Mouse (Mus musculus) kidney, adult 18-20 months (tissue): ENCODE measurements around the gene Ncoa3.

ENCODE experiments used
- DNase-seq: peaks from one replicate; pipeline ENCODE4 v3.0.0; 2021

The Ncoa3 gene

DNA sequence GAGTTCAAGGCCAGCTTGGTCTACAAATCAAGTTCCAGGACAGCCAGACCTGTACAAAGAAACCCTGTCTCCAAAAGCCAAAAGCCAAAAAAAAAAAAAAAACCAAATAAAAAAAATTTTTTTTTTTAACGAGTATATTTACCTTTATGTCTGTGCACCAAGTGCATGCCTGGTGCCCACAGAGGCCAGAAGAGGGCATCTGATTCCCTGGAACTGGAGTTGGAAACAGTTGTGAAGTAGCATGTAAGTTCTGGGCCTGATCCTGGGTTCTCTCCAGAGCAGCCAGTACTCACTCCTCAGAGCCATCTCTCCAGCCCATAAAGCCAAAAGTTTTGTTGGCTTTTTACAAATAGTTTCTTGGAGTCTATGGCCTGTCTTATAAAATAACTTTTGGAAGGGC, 10.6 kb downstream of the Ncoa3 start:
- no peak for DNase-seq

DNA sequence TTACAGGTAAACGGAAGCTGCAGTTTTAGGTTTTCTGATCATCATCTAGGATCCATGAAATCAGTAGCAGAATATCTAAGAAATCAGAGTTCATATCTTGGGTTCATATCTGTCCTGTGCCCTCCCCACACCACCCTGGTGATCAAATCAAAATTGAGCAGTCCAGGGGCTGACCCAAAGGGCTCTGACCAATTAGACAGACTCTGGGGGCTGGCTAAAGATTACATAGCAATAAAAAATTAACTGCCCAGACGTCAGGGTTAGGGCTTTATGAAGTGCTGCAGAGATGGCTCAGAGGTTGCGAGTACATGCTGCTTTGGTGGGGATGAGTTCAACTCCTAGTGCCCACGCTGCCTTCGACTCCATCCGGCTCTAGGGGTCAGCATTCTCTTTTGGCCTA, 14.6 kb downstream of the Ncoa3 start:
- no peak for DNase-seq

DNA sequence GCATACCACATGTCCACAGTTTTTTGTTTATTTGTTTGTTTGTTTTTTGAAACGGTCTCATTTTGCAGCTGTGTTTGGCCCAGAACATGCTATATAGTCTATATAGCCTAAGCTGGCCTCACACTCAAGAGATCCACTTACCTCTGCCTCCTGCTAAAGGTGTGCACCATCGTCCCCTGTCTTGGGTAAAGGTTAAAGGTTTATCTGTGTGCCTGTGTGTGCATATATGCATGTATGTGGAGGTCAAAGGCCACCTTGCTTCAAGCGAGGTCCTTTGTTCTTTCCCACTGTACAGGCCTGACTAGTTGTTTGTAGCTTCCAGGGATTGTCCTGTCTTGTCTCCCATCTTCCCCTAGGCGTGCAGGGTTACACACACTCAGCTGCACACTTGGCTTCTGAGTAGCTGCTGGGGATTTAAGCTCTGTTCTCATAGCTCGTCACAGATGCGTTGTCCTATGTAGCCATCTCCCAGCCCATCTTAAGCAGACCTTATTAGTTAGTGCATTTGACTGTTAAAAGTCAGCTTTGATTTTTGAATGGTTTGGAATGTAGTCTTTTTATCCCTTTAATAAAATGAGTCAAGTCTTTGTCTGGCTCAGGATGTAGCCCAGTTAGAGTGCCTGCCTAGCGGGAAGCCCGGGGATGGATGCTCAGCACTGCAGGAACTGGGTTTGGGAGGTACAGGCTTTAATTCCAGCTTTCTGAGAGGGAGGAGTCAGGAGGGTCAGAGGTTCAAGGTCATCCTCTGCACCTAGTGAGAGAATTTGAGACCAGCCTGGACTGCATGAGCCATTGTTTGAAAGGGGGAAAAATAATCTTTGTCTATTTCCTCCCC, 16.3 kb downstream of the Ncoa3 start:
- DNase-seq: no peak

DNA sequence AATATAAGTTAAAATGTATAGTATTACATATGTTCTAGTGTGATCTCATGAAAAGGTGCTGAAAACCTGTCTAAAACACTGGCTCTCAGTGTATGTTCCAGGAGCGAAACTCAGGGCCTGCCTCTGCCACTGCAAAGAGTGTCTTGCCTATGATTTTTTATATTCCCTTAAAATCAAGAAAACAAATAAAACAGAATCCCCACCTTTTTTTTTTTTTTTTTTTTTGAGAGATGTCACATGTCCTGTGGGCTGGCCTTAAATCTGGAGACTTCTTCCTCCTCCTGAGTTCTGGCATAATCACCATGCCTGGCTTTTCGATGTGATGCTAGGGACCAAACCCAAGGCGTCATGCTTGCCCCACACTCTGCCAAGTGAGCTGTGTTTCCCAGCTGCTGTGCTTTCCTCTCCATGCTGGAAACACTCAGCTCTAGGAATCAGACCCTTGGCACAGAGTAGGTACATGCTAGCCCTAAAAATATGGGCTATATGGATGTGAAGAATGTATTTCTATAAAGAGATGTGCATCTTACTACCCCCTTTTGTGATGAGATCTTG, 17.0 kb downstream of the Ncoa3 start:
- no peak for DNase-seq

DNA sequence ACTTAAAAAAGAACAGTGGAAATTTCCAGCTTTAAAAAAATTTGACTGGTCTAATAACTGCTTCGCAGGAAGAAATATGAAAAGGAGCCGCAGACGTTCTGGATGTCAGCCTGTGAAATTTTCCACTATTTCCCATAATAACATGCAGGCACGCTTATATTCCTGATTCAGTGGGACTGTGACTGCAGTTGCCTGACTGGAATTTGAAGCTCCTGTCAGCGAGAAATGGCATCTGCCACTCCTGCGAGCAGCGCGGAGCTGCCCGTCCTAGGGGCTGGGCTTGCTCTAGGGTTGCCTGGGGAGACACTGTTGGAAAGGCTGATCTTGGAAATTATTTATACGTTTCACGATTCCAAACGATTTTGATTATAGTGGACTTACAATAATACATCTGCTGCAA, 17.9 kb downstream of the Ncoa3 start:
- no peak for DNase-seq

DNA sequence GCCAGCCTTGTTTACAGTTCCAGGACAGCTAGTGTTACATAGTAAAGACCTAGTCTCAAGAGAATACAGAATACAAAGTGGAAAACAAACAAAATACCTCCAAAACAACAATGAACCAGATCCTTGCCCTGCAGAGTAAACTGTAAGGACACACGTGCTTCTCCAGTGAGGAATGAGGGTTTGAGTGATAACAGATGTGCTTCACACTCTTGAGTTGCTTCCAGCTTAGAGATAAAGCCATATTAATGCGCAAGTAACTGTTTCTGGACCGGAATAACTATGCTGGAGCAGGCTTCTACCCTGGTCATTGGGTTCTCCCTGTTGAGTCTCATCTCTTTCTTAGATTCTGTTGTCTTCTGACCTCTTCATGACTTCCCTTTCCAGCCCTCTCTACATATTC, 19.0 kb downstream of the Ncoa3 start:
- no peak for DNase-seq

DNA sequence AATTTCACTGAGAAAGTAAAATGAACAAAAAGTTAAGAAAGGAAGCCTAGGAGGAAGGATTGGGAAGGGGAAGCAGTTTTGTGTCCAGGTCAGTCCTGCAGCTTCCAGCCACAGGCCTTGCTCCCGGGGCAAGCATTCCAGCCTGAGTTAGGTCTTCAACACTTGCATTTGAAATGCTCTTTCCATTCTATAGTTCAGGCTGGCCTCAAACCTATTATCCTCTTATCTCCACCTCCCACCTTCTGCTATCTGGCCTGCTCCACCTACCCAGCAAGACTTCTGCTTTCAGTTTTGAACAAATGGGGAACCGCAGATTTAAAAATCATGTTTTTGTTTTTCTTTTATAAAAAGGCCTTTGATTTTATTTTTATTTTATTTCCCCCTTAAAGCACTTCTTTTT, 19.7 kb downstream of the Ncoa3 start:
- no peak for DNase-seq

DNA sequence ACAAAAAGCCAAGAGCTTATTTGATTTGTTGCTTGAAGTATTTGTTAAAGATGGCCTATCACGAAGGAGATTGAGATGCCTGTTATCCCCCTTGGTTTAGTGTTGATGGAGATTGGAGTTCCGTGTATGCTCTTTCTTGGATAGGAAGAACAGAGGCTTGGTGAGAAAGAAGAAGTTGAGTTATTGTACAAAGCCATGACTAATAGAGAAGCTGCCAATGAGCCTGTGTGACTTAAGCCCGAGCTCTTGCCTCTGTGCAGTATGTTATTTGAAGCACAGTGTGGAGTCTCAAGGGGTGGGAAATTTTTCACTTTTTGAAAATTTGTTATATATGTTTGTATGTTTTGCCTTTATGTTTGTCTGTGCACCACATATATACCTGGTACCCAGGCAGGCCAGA, 26.3 kb downstream of the Ncoa3 start:
- no peak for DNase-seq

DNA sequence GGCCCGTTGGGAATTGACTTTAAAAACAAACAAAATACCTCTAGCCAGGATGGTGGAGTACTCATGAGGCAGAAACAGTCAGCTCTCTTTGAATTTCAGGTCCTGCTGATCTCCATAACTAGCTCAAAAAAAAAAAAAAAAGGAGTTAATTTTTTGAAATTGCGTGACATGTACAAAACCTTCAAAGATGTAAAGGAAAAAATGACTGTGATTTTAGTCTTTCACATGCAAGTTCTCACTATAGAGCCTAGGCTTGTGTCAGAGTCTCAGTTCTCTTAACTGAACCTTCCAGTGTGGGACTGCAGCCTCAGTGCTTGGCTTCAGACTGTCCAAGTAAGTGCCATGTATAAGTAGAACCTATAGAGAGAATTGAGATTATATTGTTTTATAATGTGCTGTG, 27.6 kb downstream of the Ncoa3 start:
- no peak for DNase-seq

DNA sequence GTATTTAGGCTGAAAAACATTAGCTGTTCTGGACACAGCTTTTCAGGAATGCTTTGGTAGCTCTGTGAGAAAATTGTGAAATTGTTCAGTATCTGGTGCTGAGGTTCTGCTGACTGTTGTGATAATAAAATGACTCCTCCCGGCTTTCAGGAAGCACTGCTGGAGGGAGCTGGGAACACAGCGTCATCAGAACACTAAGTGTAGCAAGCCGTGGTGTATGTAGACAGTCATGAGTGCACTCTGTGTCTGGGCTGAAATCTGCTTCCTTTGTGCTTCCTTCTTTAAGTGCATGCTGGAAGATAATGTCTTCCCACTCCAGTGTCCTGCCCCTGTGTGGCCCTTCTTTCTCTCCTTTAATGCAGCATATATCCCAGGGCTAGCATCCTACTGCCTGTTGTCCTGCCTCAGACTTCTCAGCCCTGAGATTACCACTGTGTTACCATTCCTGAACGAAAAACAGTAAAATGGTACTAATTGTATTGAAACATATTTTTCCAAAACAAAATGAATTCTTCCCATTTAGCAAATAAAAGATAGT, 28.7 kb downstream of the Ncoa3 start:
- DNase-seq: no peak

DNA sequence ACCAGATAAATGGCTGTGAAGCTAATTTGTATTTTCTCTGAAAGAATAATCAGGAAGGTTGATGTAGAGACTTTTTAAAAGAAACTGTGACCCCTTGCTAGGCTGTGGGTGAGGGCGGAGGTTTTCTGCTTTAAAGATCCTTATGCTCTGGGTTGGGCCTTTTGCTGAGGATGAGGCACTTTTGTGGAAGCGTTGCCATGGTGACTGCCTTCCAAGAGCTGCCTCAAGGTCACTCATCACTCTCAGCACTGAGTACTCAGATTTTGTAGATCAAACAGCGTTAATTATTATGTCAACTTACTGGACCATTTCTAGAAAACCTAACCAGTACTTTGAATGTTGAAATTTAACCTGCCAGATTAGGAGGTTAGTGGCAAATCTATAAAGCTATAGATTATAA, 29.2 kb downstream of the Ncoa3 start:
- DNase-seq: peak; percentile 57

DNA sequence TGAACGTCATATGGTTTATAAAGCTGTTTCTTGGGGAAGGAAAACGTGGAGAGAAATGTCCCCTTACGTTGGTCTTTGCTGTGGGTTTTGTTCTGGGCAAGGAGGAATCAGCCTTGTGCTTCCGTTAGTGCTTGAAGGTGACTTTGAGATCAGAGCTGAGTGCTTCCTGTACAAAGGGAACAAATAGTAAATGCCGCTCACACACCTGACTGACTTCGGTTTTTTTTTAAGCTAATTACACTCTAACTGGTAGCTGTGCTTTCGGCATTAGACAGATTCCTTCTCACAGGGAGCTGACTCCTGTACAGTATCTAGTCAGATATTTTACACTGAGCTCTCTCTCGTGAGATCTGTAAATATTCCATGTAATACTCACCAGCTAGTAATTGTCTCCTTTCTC, 29.9 kb downstream of the Ncoa3 start:
- no peak for DNase-seq

DNA sequence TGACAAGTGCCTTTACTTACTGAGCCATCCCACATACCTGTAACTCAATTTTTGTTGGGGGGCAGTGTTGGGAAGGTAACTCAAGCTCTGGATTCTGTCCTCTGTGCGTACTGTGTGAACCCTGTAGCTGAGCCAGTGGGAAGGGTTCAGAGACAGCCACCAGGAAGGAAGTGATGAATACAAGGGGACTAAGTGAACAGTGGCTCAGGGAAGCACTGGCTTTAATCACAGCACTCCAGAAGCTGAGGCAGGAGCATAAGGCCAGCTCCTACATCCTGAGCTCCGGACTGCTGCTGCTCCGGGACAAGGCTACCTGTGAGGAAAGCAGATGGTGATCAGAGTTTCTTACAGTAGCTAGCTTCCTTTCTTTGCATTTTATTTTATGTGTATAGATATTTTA, 31.6 kb downstream of the Ncoa3 start:
- no peak for DNase-seq

DNA sequence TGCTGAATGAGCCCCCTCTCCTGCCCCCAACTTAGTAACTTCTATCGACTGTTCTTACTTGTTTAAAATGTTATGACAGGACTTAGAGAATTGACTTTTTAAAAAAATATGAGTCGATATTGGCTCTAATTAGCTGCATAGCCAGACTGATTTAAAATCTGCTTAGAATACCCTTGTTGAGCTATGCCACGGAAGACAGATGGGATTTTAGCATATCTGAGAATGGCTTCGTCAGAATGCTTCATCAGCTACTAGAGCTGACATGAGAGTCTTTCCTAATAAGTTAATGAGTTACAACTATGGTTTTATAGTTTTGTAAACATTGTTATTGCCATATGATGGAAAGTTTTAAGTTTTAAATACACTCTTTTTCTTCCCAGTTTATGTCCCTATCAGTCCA, 32.2 kb downstream of the Ncoa3 start:
- no peak for DNase-seq

DNA sequence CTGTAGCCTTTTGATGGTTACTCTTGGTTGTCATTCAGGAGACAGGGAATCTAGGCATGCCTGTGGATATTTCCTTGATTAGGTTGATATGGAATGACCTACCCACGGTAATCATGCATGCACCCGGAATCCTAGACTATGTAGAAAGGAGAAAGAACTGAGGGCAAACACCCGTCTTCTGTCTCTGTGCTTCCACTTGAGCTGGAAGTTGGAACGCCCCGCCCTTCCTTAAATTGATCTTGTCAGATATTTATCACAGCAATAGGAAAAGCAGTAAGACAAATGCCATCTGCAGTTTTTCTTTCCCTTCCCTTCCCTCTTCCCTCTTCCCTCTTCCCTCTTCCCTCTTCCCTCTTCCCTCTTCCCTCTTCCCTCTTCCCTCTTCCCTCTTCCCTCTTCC, 33.5 kb downstream of the Ncoa3 start:
- no peak for DNase-seq

DNA sequence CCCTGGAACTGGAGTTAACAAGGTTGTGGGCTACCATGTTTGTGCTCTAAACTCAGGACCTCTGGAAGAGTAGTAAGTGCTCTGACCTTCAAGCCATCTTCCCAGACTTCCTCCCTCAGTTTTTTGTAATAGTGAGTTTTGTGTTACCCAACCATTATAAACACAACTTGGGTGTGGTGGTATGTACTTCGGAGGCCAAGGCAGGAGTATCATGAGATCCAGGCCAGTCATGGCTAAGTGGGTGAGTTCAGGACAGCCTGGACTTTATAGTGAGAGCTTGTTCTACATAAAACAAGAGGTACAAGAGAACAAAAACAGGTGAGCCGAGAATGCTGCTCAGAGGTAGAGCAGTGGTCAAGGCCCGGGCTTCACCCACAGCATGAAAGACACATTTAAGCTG, 35.4 kb downstream of the Ncoa3 start:
- DNase-seq: no peak

DNA sequence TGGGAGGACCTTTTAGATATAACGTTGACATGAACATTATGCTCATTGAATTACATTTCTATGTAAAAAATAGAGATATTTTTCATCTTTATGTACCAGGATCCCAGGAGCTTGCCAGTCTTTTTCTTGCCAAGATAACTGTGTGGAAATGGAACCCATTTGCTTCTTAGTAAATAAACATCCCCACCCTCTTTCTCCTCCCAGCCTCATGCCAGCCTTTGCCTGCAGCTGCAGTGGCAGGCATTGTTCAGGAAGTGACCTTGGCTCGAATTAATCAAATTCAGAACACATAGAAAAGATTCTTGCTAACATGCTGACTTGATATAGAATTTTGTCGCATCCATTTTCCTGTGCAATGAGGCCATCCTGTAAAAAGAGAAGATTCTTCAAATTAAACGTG, 36.8 kb downstream of the Ncoa3 start:
- no peak for DNase-seq

DNA sequence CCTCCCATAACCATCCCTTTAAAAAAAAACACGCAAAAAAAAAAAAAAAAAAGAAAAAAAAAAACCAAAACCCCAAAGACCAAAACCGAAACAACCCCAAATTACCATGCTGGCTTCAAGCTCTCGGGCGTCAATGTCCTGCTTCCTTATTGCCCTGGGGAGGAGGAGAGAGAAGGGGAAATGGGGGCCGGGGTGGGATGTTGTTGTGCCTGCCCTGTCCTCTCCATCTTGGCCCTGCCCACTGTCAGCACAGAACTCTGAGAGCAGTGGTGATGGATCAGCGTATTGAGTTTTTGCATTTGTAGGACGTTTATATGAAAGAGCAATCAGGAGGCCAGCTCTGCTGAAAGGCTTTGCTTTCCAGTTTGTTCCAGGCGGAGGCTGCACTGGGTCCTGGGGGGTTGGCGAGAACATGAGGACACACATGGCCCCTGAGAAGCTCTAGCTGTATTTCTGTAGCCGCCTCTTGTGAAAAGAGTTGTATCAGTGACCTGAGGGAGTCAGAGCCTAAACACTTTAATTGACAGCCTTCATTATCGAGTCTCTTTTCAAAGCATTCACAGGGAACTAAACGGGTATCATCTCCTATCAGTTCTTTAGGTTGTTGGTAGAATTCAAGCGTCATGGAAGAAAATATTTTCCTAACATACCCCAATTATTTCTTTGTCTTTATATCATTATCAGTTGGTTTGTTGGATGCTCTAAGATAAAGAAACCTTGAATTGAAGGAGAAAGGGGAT, 38.0 kb downstream of the Ncoa3 start:
- peak; percentile 44 for DNase-seq

DNA sequence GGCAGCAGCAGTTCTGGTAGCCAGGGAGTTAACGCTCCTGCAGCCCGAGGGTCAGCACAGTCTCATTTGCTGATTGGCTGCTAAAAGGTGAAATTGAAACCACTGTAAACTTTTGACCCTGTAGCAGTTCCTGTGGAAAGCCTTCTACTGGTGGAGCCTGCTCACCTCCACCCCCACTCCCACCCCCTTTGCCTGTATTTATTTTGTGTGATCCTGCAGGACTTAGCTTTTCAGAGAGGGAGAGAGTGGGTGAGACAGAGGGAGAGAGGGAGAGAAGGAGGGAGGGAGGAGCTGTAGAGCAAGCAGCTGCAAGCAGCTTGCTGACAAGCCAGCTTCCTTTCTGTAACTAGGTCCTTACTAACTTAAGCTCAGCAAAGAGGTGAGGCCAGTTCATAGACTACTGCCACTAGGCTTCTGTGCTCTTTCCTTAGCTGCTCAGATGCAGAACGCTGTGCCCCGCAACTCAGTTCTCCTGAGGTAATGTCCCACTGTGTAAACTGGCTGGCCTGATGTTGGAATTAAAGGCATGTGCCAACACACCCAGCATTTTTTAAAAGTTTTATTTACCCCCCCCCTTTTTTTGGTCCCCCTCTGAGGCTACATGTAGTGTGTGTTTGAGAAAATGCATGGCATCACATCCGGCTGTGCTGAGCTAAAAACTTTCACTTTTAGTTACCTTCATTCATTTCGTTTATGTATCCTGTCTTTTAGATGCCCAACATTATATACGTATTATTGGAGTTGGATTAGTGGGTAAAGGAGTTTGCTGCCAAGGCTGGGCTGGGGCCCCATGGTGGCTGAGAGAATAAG, 38.9 kb downstream of the Ncoa3 start:
- DNase-seq: peak; percentile 65

DNA sequence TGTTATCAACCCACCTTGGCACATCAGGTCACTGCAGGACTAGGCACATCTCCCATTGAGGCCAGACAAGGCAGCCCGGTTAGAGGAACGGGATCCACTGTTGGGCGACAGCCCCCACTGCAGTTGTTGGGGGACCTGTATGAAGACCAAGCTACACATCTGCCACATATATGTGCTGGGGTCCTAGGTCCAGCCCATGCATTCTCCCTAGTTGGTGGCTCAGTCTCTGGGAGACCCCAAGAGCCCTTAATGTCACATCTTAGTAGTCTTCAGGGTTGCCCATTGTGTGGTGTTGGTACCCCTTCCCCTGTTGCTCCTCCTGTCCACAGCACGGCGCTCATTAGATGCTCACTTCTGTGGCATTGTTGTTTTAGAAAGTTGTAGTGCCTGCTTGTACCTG, 40.2 kb downstream of the Ncoa3 start:
- DNase-seq: no peak

DNA sequence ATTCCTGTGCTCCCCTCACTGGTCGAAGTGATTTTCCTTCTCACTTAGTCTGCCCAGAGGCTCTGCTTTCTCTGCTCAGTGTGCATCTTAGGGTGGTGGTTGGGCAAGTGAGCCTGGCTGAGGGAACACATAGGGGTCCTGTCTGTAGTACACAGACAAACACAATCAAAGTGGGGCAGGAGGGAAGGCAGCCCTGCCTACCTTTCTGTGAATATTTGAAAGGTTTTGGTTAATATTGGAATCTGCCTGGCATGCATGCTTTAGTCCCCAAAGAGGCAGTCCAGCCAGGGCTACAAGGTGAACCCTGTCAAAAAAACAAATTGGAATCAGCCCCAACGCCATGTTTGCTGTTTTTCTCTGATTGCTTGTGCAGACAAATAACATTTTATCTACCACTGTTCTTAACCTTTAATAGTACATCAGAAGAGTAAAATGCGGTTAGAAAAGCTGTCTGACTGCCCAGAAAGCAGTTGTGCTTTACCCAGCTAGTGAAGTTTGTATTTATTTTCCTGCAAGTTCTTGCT, 42.6 kb downstream of the Ncoa3 start:
- peak; percentile 59 for DNase-seq

DNA sequence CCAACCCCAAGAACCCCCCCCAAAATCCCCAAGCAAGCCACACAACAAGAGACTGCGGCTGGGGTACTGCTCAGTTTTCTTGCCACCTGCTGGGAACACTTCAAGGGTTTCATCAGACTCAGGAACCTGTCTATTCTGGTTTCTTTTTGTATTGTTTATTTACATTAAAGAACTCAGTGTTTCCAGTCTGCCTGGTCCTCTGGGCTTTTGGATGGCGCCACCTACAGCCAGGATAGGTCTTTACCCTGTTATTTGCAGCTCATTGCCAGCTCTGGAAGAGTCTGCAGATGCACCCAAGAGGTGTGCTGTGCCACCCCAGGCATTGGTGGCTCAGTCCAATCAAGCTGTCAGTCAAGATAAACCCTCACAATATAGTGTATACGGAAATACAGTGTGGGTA, 43.3 kb downstream of the Ncoa3 start:
- DNase-seq: peak; percentile 79

DNA sequence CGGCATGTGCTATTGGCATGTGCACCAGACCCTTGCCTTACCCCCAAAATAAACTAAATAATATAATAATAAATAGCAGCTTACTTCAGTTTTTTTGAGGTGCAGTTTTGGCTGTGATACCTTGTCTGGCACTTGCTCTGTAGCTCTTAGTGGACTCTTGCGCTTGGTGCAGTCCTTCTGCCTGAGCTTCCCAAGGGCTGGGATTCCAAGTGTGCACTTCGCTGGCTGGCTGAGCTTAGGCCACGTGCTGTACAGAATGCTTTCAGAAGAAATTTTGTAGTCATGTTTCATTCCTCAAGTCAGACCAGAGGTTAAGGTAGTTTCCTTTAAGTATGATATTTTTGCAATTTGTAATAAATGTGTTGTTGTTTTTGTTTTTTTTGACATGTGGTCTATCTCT, 47.2 kb downstream of the Ncoa3 start:
- DNase-seq: peak; percentile 38
